Mouse (Mus musculus) left cerebral cortex, adult 2 months (tissue): ENCODE measurements around the gene Ralgps2. TPM values are rescaled to one million over a fixed set of nuclear protein-coding genes. Genes with fewer than 3 reads are reported as not detected.

Source experiments
- DNase-seq, 2 experiments: peaks; one replicate each; pipeline ENCODE4 v3.0.0; 2021 to 2022; ENCODE audit warnings: low spot score in 2 of 2, mixed read lengths in 1 of 2; ENCODE audit errors: extremely low spot score in 1 of 2
- H3K27ac ChIP-seq: fragments of 200-600 bp; 2 replicates; pipeline ENCODE4 v1.8.1; 2022
- H3K4me3 ChIP-seq: fragments of 200-600 bp; 2 replicates; pipeline ENCODE4 v1.8.1; 2022
- CTCF ChIP-seq: fragments of 200-600 bp; IDR thresholded peaks from 2 replicates; pipeline ENCODE4 v1.8.1; 2022; ENCODE audit warnings: antibody characterized with exemption, mild to moderate bottlenecking, moderate library complexity
- intact Hi-C: fragments of 180-260 bp; cut with DNase I; formaldehyde crosslinking; loops from one replicate; pipeline ENCODE4 v1.15.1; 2025
- total RNA-seq, 2 experiments: library from RNA; stranded (reverse); gene quantifications; 2 replicates each; pipeline ENCODE4 v1.2.3; 2021

The Ralgps2 gene
- total RNA-seq, 2 experiments from 2014 or later = 40.5 to 43.2 TPM

- intact Hi-C loops = no loop called here
- TF ChIP-seq CTCF = no peak
- DNase-seq = no peak
- Histone ChIP-seq H3K27ac (no peak overlapping the region), H3K4me3 (no peak overlapping the region)
These were observed 54.6 kb downstream of the Ralgps2 start for GRCm38 (mm10) chr1:156884782-156885181.

- Histone ChIP-seq H3K27ac (no peak overlapping the region), H3K4me3 (no peak overlapping the region)
- no peak for DNase-seq
- intact Hi-C loops = no loop called here
- TF ChIP-seq CTCF = no peak
These were observed 68.8 kb downstream of the Ralgps2 start for GRCm38 (mm10) chr1:156870616-156871015.

GRCm38 (mm10) chr1:156870028-156870427 lies 69.4 kb downstream of the Ralgps2 start:
- intact Hi-C loops = no loop called here
- H3K27ac ChIP-seq = no peak overlapping the region
- DNase-seq = no peak
- no peak overlapping the region for H3K4me3 ChIP-seq
- no peak for TF ChIP-seq CTCF

DNA sequence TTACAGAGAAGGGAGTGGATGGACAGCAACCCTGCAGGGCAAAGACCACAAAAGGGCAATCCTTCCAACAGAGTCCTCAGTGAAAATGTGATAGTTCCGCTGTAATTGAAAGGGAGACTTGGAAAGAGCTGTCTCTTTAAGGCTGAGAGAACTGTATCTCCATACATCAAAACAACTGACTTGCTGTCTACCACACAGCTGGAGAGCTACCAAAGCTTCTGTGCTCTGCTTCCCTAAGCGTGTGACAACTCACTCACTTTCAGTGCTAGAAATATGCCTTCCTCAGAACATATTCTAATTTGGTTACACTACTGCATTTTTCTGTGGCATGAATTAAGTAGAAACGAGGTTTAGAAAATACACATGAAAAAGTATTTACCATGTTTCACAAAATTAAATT lies 75.2 kb downstream of the Ralgps2 start:
- no peak for DNase-seq
- Histone ChIP-seq H3K4me3 (no peak overlapping the region), H3K27ac (no peak overlapping the region)
- TF ChIP-seq CTCF = no peak
- intact Hi-C loops = no loop called here

GRCm38 (mm10) chr1:156863726-156864125 lies 75.7 kb downstream of the Ralgps2 start:
- no peak for DNase-seq
- no peak overlapping the region for H3K4me3 ChIP-seq
- no peak for TF ChIP-seq CTCF
- H3K27ac ChIP-seq = no peak overlapping the region
- intact Hi-C loops = no loop called here

GRCm38 (mm10) chr1:156861475-156862043 lies 77.9 kb downstream of the Ralgps2 start:
- no peak for DNase-seq
- peak; percentile 27 for TF ChIP-seq CTCF
- H3K4me3 ChIP-seq = no peak overlapping the region
- H3K27ac ChIP-seq = no peak overlapping the region
- intact Hi-C loops = no loop called here

GRCm38 (mm10) chr1:156860266-156860665 lies 79.2 kb downstream of the Ralgps2 start:
- Histone ChIP-seq H3K4me3 (no peak overlapping the region), H3K27ac (no peak overlapping the region)
- intact Hi-C loops = no loop called here
- TF ChIP-seq CTCF = no peak
- DNase-seq = no peak

DNA sequence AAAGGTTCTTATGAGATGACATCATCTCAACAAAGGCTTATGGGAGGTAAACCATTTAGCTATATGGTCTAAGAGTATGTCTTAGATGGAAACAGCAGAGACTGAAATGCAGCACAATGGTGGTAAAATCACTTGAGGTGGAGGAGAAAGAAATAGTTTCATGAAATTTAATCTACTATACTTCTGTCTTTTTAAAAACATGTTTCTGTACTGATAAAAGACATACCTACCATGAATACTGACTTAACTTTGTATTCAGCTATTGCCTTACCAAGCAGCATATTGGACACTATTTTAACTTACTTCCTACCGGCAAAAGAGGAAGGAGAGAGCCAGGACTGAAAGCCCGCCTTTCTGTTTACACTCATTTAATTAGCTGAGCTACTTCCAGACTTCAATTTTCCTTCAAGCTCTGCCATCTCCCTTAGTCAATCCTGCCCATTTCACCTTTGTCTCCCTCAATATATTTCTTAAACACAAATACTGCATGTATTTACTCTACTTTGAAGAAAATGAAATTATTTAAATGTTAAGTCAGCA lies 79.6 kb downstream of the Ralgps2 start:
- no peak overlapping the region for H3K27ac ChIP-seq
- DNase-seq = no peak
- no peak overlapping the region for H3K4me3 ChIP-seq
- no peak for TF ChIP-seq CTCF
- intact Hi-C loops = no loop called here

DNA sequence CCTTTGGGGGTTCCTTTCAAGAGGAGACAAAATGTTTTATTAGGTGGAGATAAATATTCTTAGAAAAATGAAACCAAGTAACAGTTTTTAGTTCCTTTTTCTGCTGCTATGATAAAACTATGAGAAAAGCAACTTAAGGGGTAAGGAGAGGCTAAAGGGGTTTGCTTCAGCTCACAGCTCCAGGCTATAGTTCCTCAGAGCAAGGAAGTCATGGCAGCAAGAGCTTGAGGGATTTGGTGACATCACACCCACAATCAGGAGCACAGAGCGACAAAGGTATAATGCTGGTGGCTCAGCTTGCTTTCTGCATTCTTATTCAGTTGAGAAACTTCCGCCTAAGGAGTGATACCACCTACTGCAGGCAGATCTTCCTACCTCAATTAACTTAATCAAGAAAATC lies 80.3 kb downstream of the Ralgps2 start:
- intact Hi-C loops = no loop called here
- TF ChIP-seq CTCF = no peak
- no peak overlapping the region for H3K27ac ChIP-seq
- H3K4me3 ChIP-seq = no peak overlapping the region
- DNase-seq = no peak

- intact Hi-C loops = no loop called here
- TF ChIP-seq CTCF = no peak
- no peak for DNase-seq
- no peak overlapping the region for H3K27ac ChIP-seq
- no peak overlapping the region for H3K4me3 ChIP-seq
These were observed 82.8 kb downstream of the Ralgps2 start for GRCm38 (mm10) chr1:156856666-156857065.

DNA sequence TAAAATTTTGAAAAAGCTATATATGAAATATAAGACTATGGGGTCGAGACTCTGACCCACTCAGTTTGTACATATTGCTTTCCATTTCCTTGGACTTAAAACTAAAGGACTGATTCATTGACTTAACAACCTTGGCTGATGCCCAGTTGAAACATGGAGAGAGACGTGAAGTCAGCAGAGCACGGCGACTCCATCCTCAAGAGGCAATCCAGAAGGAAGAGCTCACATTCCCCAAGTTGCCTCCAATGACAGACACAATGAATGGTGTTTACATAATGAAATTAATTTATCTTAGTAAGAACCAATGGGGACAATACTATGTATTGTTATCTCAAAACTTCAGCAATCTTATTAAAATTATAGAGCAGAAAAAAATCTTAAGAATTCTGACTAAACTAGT lies 84.9 kb downstream of the Ralgps2 start:
- Histone ChIP-seq H3K4me3 (no peak overlapping the region), H3K27ac (no peak overlapping the region)
- intact Hi-C loops = no loop called here
- TF ChIP-seq CTCF = no peak
- no peak for DNase-seq

GRCm38 (mm10) chr1:156852872-156853271 lies 86.6 kb downstream of the Ralgps2 start:
- DNase-seq = no peak
- Histone ChIP-seq H3K4me3 (no peak overlapping the region), H3K27ac (no peak overlapping the region)
- TF ChIP-seq CTCF = no peak
- intact Hi-C loops = no loop called here

- no peak for TF ChIP-seq CTCF
- H3K4me3 ChIP-seq = no peak overlapping the region
- H3K27ac ChIP-seq = no peak overlapping the region
- DNase-seq = no peak
- intact Hi-C loops = no loop called here
These were observed 87.0 kb downstream of the Ralgps2 start for GRCm38 (mm10) chr1:156852409-156852808.
